Mouse (Mus musculus): ENCODE measurements at regions not wholly inside any gene's neighbourhood (a gene's known extent, or its start where the extent isn't known, plus 50 kb on each side); places are given as distances from the start of the nearest gene placed in this dataset.

- no peak overlapping the region for H3K4me2 ChIP-seq (ENCODE audit: low read depth)
- H3K36me3 ChIP-seq (replicated peaks; ENCODE audit: control insufficient read depth, insufficient read depth, low read depth), result no peaks in the 10 kb centered on the region
- H3K27me3 ChIP-seq (ENCODE audit: control insufficient read depth, insufficient read depth, low read length), result no peaks in the 10 kb centered on the region
- H3K4me1 ChIP-seq (replicated peaks; ENCODE audit: control insufficient read depth in 2 of 2, insufficient read depth in 2 of 2, low read length in 1 of 2), result peaks cover 0 to 6% of the 10 kb centered on the region in 2 experiments; a peak in 2 of 4 replicates
- ATAC-seq (ENCODE audit: insufficient read depth), result no peak
- H3K27ac ChIP-seq, result no peak overlapping the region
- no peak overlapping the region for H3K9ac ChIP-seq (replicated peaks)
- 3% methylated on average over 2 of the region's 2 CpGs for WGBS (ENCODE audit: insufficient replicate concordance)
- no peak for TF ChIP-seq EP300 (IDR thresholded peaks at IDR 0.05; ENCODE audit: low read depth)
- no peak for TF ChIP-seq CTCF (IDR thresholded peaks at IDR 0.05; ENCODE audit: low read depth)
- H3K9me3 ChIP-seq (ENCODE audit: control insufficient read depth, low read length), result no peaks in the 10 kb centered on the region
- H3K4me3 ChIP-seq (ENCODE audit: insufficient read depth in 1 of 2, low read depth in 2 of 2, low read length in 2 of 2), result no peak overlapping the region
- DNase-seq (ENCODE audit: low read depth in 3 of 3, low spot score in 3 of 3), result no peak
Measured at GRCm38 (mm10) chr9:14092996-14093442, 181.8 kb upstream of the Sesn3 start.

- no peak for ATAC-seq (ENCODE audit: insufficient read depth)
Measured at GRCm38 (mm10) chr9:14103538-14103937, 171.3 kb upstream of the Sesn3 start.

GRCm38 (mm10) chr9:14104921-14105320 lies 169.9 kb upstream of the Sesn3 start:
- H3K36me3 ChIP-seq (replicated peaks; ENCODE audit: control insufficient read depth, insufficient read depth, low read depth), result no peaks in the 10 kb centered on the region
- H3K27ac ChIP-seq, result no peak overlapping the region
- no peaks in the 10 kb centered on the region for H3K9me3 ChIP-seq (ENCODE audit: control insufficient read depth, low read length)
- ATAC-seq (ENCODE audit: insufficient read depth) (no peak), DNase-seq (ENCODE audit: low read depth in 3 of 3, low spot score in 3 of 3) (no peak)
- no peak overlapping the region for H3K4me3 ChIP-seq (ENCODE audit: insufficient read depth in 1 of 2, low read depth in 2 of 2, low read length in 2 of 2)
- H3K9ac ChIP-seq (replicated peaks), result no peak overlapping the region
- no peaks in the 10 kb centered on the region for H3K4me1 ChIP-seq (replicated peaks; ENCODE audit: control insufficient read depth in 2 of 2, insufficient read depth in 2 of 2, low read length in 1 of 2)
- TF ChIP-seq EP300 (IDR thresholded peaks at IDR 0.05; ENCODE audit: low read depth) (no peak), CTCF (IDR thresholded peaks at IDR 0.05; ENCODE audit: low read depth) (no peak)
- H3K27me3 ChIP-seq (ENCODE audit: control insufficient read depth, insufficient read depth, low read length), result no peaks in the 10 kb centered on the region
- no peak overlapping the region for H3K4me2 ChIP-seq (ENCODE audit: low read depth)
- WGBS (ENCODE audit: insufficient replicate concordance), result 34% methylated on average over 2 of the region's 2 CpGs

More at GRCm38 (mm10) chr9:14103538-14103937, 171.3 kb upstream of the Sesn3 start:
- Histone ChIP-seq H3K9ac (replicated peaks) (no peak overlapping the region), H3K27ac (no peak overlapping the region), H3K36me3 (replicated peaks; ENCODE audit: control insufficient read depth, insufficient read depth, low read depth) (no peaks in the 10 kb centered on the region), H3K9me3 (ENCODE audit: control insufficient read depth, low read length) (no peaks in the 10 kb centered on the region), H3K4me1 (replicated peaks; ENCODE audit: control insufficient read depth in 2 of 2, insufficient read depth in 2 of 2, low read length in 1 of 2) (no peaks in the 10 kb centered on the region), H3K27me3 (ENCODE audit: control insufficient read depth, insufficient read depth, low read length) (no peaks in the 10 kb centered on the region), H3K4me2 (ENCODE audit: low read depth) (no peak overlapping the region), H3K4me3 (ENCODE audit: insufficient read depth in 1 of 2, low read depth in 2 of 2, low read length in 2 of 2) (no peak overlapping the region)
- 39% methylated on average over 1 of the region's 1 CpGs for WGBS (ENCODE audit: insufficient replicate concordance)
- TF ChIP-seq CTCF (IDR thresholded peaks at IDR 0.05; ENCODE audit: low read depth) (no peak), EP300 (IDR thresholded peaks at IDR 0.05; ENCODE audit: low read depth) (no peak)
- DNase-seq (ENCODE audit: low read depth in 3 of 3, low spot score in 3 of 3), result no peak

- H3K9ac ChIP-seq (replicated peaks), result no peak overlapping the region
- H3K4me3 ChIP-seq (ENCODE audit: insufficient read depth in 1 of 2, low read depth in 2 of 2, low read length in 2 of 2), result no peak overlapping the region
- H3K27ac ChIP-seq, result no peak overlapping the region
- no peak for ATAC-seq (ENCODE audit: insufficient read depth)
- H3K4me2 ChIP-seq (ENCODE audit: low read depth), result no peak overlapping the region
- WGBS (ENCODE audit: insufficient replicate concordance), result 50% methylated on average over 1 of the region's 1 CpGs
- H3K36me3 ChIP-seq (replicated peaks; ENCODE audit: control insufficient read depth, insufficient read depth, low read depth), result no peaks in the 10 kb centered on the region
- DNase-seq (ENCODE audit: low read depth in 3 of 3, low spot score in 3 of 3), result no peak
- no peaks in the 10 kb centered on the region for H3K9me3 ChIP-seq (ENCODE audit: control insufficient read depth, low read length)
- H3K4me1 ChIP-seq (replicated peaks; ENCODE audit: control insufficient read depth in 2 of 2, insufficient read depth in 2 of 2, low read length in 1 of 2), result no peaks in the 10 kb centered on the region
- H3K27me3 ChIP-seq (ENCODE audit: control insufficient read depth, insufficient read depth, low read length), result no peaks in the 10 kb centered on the region
- no peak for TF ChIP-seq EP300 (IDR thresholded peaks at IDR 0.05; ENCODE audit: low read depth)
- TF ChIP-seq CTCF (IDR thresholded peaks at IDR 0.05; ENCODE audit: low read depth), result no peak
Measured at GRCm38 (mm10) chr9:14106371-14106770, 168.5 kb upstream of the Sesn3 start.

- Histone ChIP-seq H3K9me3 (ENCODE audit: control insufficient read depth, low read length) (no peaks in the 10 kb centered on the region), H3K4me3 (ENCODE audit: insufficient read depth in 1 of 2, low read depth in 2 of 2, low read length in 2 of 2) (no peak overlapping the region), H3K36me3 (replicated peaks; ENCODE audit: control insufficient read depth, insufficient read depth, low read depth) (no peaks in the 10 kb centered on the region), H3K27me3 (ENCODE audit: control insufficient read depth, insufficient read depth, low read length) (no peaks in the 10 kb centered on the region), H3K4me2 (ENCODE audit: low read depth) (no peak overlapping the region), H3K27ac (no peak overlapping the region), H3K4me1 (replicated peaks; ENCODE audit: control insufficient read depth in 2 of 2, insufficient read depth in 2 of 2, low read length in 1 of 2) (no peaks in the 10 kb centered on the region), H3K9ac (replicated peaks) (no peak overlapping the region)
- 71% methylated on average over 4 of the region's 4 CpGs for WGBS (ENCODE audit: insufficient replicate concordance)
- no peak for DNase-seq (ENCODE audit: low read depth in 3 of 3, low spot score in 3 of 3)
- TF ChIP-seq EP300 (IDR thresholded peaks at IDR 0.05; ENCODE audit: low read depth), result no peak
- TF ChIP-seq CTCF (IDR thresholded peaks at IDR 0.05; ENCODE audit: low read depth), result no peak
- ATAC-seq (ENCODE audit: insufficient read depth), result no peak
Measured at GRCm38 (mm10) chr9:14108798-14109197, 166.1 kb upstream of the Sesn3 start.

All from liver, embryonic 14.5 days (tissue).